Mouse (Mus musculus): ENCODE results near the gene Ppil1.

DNA sequence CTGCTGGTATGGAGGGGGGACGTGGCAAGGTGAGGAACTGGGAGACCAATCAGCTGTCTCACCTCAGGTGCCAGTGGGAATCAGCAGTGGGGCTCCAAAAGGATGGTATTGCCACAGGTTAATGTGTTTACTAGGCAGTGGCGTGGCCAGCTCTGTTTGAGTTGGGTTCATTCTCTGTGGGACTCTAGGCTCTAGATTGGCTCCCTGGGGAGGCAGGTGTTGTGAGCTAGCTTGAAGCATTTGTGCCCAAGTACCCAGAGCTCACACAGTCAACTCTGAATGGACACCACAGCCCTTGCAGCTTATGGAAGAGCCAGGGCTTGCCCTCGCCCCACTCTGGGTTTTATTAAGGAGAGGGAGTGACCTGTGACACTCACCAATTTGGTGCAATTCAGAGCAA, 39.9 kb upstream of the Ppil1 start:
- TF ChIP-seq CTCF (IDR thresholded peaks at IDR 0.05; ENCODE audit: low read depth, low read length), result no peak
- TF ChIP-seq POLR2A (IDR thresholded peaks at IDR 0.05; ENCODE audit: borderline replicate concordance, low read depth, low read length), result no peak
